Mouse (Mus musculus): ENCODE measurements around the gene Wasf3. TPM values are rescaled to one million over a fixed set of nuclear protein-coding genes. Genes with fewer than 3 reads are reported as not detected.
A peak's percentile ranks its signal among the peaks of the same experiment; 100 is the strongest.

The Wasf3 gene
- polyA plus RNA-seq, 2 experiments: 1.4 to 10.8 TPM

DNA sequence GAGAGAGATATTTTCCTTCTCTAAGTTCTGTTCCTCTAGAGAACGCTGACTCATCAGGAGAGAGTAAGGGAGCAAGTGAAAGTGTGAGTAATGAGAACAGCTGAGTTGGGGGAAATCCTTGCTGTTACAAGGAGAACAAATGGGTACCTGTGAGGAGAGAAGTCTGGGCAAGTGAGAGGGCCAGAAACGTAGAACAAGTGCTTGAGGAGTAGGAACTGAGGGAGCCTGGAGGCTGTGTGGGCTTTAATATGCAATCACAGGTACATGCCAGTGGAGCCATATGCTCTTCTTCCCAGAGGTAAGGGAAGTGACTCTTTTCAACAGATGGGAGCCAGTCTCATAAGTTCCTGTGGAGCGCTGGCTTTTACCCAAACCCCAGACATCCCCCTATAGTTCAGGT lies 35.6 kb upstream of the Wasf3 start:
- no peak for ATAC-seq (ENCODE audit: low FRiP score, low read depth)
- no peak overlapping the region for H3K4me2 ChIP-seq (replicated peaks; ENCODE audit: low read depth, low read length, severe bottlenecking)
- H3K9ac ChIP-seq (ENCODE audit: low read depth, low read length, severe bottlenecking): no peak overlapping the region
- no peak overlapping the region for H3K4me3 ChIP-seq (replicated peaks; ENCODE audit: low read length)
- WGBS: 74% methylated on average over 3 of the region's 3 CpGs
- H3K9me3 ChIP-seq (ENCODE audit: control insufficient read depth, low read length): no peaks in the 10 kb centered on the region
- H3K4me1 ChIP-seq (ENCODE audit: control insufficient read depth, insufficient read depth, low read length): no peaks in the 10 kb centered on the region
- H3K27me3 ChIP-seq (ENCODE audit: control insufficient read depth, insufficient read depth, low read length): no peaks in the 10 kb centered on the region
- DNase-seq (ENCODE audit: low spot score): no peak
- no peak overlapping the region for H3K27ac ChIP-seq (replicated peaks; ENCODE audit: low read depth, low read length)
- no peaks in the 10 kb centered on the region for H3K36me3 ChIP-seq (ENCODE audit: control insufficient read depth, insufficient read depth, low read length)
- TF ChIP-seq POLR2A (IDR thresholded peaks at IDR 0.05; ENCODE audit: borderline replicate concordance, extremely low read depth, insufficient read depth, insufficient read length): no peak

DNA sequence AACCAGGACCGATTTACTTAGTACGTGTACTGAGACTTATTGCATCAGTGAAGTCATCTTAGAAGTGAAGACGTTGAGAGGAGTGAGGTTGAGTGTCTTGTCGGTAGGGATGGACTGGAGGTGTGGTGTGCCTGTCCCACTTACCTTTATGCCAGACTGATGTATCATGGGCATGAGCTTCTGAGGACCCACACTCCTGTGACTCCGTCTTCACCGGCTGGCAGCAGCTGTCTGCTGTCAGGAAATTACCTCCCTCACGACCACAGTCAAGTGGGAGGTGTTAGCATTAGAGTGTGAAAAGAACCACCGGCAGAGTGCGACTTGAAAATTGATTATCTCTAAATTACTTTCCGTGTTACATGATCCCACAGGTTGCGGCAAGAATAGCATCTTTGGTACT lies 34.0 kb upstream of the Wasf3 start:
- DNase-seq (ENCODE audit: low spot score) (no peak), ATAC-seq (ENCODE audit: low FRiP score, low read depth) (no peak)
- 77% methylated on average over 11 of the region's 11 CpGs for WGBS

GRCm38 (mm10) chr5:146352006-146352405 lies 32.8 kb upstream of the Wasf3 start:
- H3K4me2 ChIP-seq (replicated peaks; ENCODE audit: low read depth, low read length, severe bottlenecking): no peak overlapping the region
- 87% methylated on average over 7 of the region's 7 CpGs for WGBS

More for the DNA sequence above, 34.0 kb upstream of the Wasf3 start:
- Histone ChIP-seq H3K27me3 (ENCODE audit: control insufficient read depth, insufficient read depth, low read length) (no peaks in the 10 kb centered on the region), H3K4me1 (ENCODE audit: control insufficient read depth, insufficient read depth, low read length) (no peaks in the 10 kb centered on the region), H3K9ac (ENCODE audit: low read depth, low read length, severe bottlenecking) (no peak overlapping the region), H3K4me3 (replicated peaks; ENCODE audit: low read length) (no peak overlapping the region), H3K4me2 (replicated peaks; ENCODE audit: low read depth, low read length, severe bottlenecking) (no peak overlapping the region), H3K27ac (replicated peaks; ENCODE audit: low read depth, low read length) (no peak overlapping the region), H3K9me3 (ENCODE audit: control insufficient read depth, low read length) (no peaks in the 10 kb centered on the region), H3K36me3 (ENCODE audit: control insufficient read depth, insufficient read depth, low read length) (no peaks in the 10 kb centered on the region)
- TF ChIP-seq POLR2A (IDR thresholded peaks at IDR 0.05; ENCODE audit: borderline replicate concordance, extremely low read depth, insufficient read depth, insufficient read length): no peak

DNA sequence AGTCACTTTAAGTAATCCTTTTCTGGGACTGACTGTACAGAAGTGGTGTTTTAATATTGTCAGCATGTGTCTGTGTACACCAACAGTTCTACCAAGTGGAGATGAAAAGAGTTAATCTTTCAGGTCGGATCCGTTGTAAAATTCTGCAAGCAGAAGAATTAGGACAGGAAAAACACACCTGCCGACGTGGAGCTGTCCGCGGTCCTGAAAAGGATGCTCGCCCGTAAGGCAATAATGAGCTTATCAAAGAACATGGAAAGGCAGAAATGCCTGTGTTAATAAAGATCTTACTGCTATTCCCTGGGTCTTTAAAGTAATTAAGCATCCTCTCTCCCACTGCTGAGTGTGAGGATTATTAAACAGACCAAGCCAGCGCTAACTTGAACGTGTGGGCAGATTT lies 24.4 kb upstream of the Wasf3 start:
- Histone ChIP-seq H3K4me1 (ENCODE audit: control insufficient read depth, insufficient read depth, low read length) (no peaks in the 10 kb centered on the region), H3K36me3 (ENCODE audit: control insufficient read depth, insufficient read depth, low read length) (no peaks in the 10 kb centered on the region), H3K9ac (ENCODE audit: low read depth, low read length, severe bottlenecking) (no peak overlapping the region), H3K27me3 (ENCODE audit: control insufficient read depth, insufficient read depth, low read length) (no peaks in the 10 kb centered on the region), H3K4me2 (replicated peaks; ENCODE audit: low read depth, low read length, severe bottlenecking) (no peak overlapping the region), H3K4me3 (replicated peaks; ENCODE audit: low read length) (no peak overlapping the region), H3K9me3 (ENCODE audit: control insufficient read depth, low read length) (no peaks in the 10 kb centered on the region), H3K27ac (replicated peaks; ENCODE audit: low read depth, low read length) (no peak overlapping the region)
- 25% methylated on average over 10 of the region's 10 CpGs for WGBS
- no peak for TF ChIP-seq POLR2A (IDR thresholded peaks at IDR 0.05; ENCODE audit: borderline replicate concordance, extremely low read depth, insufficient read depth, insufficient read length)
- DNase-seq (ENCODE audit: low spot score) (peak; percentile 33), ATAC-seq (ENCODE audit: low FRiP score, low read depth) (no peak)

More at GRCm38 (mm10) chr5:146352006-146352405, 32.8 kb upstream of the Wasf3 start:
- no peak for ATAC-seq (ENCODE audit: low FRiP score, low read depth)
- H3K27me3 ChIP-seq (ENCODE audit: control insufficient read depth, insufficient read depth, low read length): no peaks in the 10 kb centered on the region
- no peak overlapping the region for H3K9ac ChIP-seq (ENCODE audit: low read depth, low read length, severe bottlenecking)
- no peak for TF ChIP-seq POLR2A (IDR thresholded peaks at IDR 0.05; ENCODE audit: borderline replicate concordance, extremely low read depth, insufficient read depth, insufficient read length)
- no peak for DNase-seq (ENCODE audit: low spot score)
- no peaks in the 10 kb centered on the region for H3K4me1 ChIP-seq (ENCODE audit: control insufficient read depth, insufficient read depth, low read length)
- H3K9me3 ChIP-seq (ENCODE audit: control insufficient read depth, low read length): no peaks in the 10 kb centered on the region
- no peaks in the 10 kb centered on the region for H3K36me3 ChIP-seq (ENCODE audit: control insufficient read depth, insufficient read depth, low read length)
- no peak overlapping the region for H3K27ac ChIP-seq (replicated peaks; ENCODE audit: low read depth, low read length)
- no peak overlapping the region for H3K4me3 ChIP-seq (replicated peaks; ENCODE audit: low read length)

DNA sequence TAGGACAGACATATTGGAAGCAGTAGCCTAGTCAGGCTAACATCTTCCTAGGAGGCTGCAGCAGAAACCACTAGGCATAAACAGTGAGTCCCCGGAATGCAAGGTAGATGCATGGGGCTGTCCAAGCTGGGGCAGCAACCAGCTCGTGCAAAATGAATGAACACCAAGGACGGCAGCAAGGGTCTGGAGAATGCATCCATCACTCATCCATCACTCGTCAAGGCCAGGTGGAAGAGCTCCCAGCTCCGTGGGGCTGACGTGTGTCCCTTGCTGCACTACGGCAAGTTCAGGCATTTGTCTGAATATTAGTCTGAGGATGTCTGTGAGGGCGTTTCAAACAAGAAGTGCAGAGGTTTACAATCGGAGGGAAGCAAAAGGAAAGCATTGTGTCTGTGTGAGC lies 22.1 kb upstream of the Wasf3 start:
- no peaks in the 10 kb centered on the region for H3K4me1 ChIP-seq (ENCODE audit: control insufficient read depth, insufficient read depth, low read length)
- H3K9me3 ChIP-seq (ENCODE audit: control insufficient read depth, low read length): no peaks in the 10 kb centered on the region
- no peaks in the 10 kb centered on the region for H3K36me3 ChIP-seq (ENCODE audit: control insufficient read depth, insufficient read depth, low read length)
- TF ChIP-seq POLR2A (IDR thresholded peaks at IDR 0.05; ENCODE audit: borderline replicate concordance, extremely low read depth, insufficient read depth, insufficient read length): no peak
- no peaks in the 10 kb centered on the region for H3K27me3 ChIP-seq (ENCODE audit: control insufficient read depth, insufficient read depth, low read length)
- ATAC-seq (ENCODE audit: low FRiP score, low read depth) (no peak), DNase-seq (ENCODE audit: low spot score) (no peak)
- no peak overlapping the region for H3K4me3 ChIP-seq (replicated peaks; ENCODE audit: low read length)
- H3K9ac ChIP-seq (ENCODE audit: low read depth, low read length, severe bottlenecking): no peak overlapping the region
- no peak overlapping the region for H3K4me2 ChIP-seq (replicated peaks; ENCODE audit: low read depth, low read length, severe bottlenecking)
- H3K27ac ChIP-seq (replicated peaks; ENCODE audit: low read depth, low read length): no peak overlapping the region
- 83% methylated on average over 9 of the region's 9 CpGs for WGBS

GRCm38 (mm10) chr5:146368356-146368755 lies 16.4 kb upstream of the Wasf3 start:
- Histone ChIP-seq H3K9ac (ENCODE audit: low read depth, low read length, severe bottlenecking) (no peak overlapping the region), H3K27me3 (ENCODE audit: control insufficient read depth, insufficient read depth, low read length) (no peaks in the 10 kb centered on the region), H3K9me3 (ENCODE audit: control insufficient read depth, low read length) (no peaks in the 10 kb centered on the region), H3K4me2 (replicated peaks; ENCODE audit: low read depth, low read length, severe bottlenecking) (no peak overlapping the region), H3K4me3 (replicated peaks; ENCODE audit: low read length) (no peak overlapping the region), H3K4me1 (ENCODE audit: control insufficient read depth, insufficient read depth, low read length) (no peaks in the 10 kb centered on the region), H3K36me3 (ENCODE audit: control insufficient read depth, insufficient read depth, low read length) (no peaks in the 10 kb centered on the region), H3K27ac (replicated peaks; ENCODE audit: low read depth, low read length) (no peak overlapping the region)
- 71% methylated on average over 2 of the region's 2 CpGs for WGBS
- ATAC-seq (ENCODE audit: low FRiP score, low read depth) (no peak), DNase-seq (ENCODE audit: low spot score) (no peak)
- TF ChIP-seq POLR2A (IDR thresholded peaks at IDR 0.05; ENCODE audit: borderline replicate concordance, extremely low read depth, insufficient read depth, insufficient read length): no peak
